Mouse (Mus musculus): ENCODE results near the gene Slc2a13. TPM values are rescaled to one million over a fixed set of nuclear protein-coding genes. Genes with fewer than 3 reads are reported as not detected.
A peak's percentile ranks its signal among the peaks of the same experiment; 100 is the strongest.

Gene Slc2a13
- total RNA-seq, 2 experiments from 2014 or later = 3.6 to 3.9 TPM

DNA sequence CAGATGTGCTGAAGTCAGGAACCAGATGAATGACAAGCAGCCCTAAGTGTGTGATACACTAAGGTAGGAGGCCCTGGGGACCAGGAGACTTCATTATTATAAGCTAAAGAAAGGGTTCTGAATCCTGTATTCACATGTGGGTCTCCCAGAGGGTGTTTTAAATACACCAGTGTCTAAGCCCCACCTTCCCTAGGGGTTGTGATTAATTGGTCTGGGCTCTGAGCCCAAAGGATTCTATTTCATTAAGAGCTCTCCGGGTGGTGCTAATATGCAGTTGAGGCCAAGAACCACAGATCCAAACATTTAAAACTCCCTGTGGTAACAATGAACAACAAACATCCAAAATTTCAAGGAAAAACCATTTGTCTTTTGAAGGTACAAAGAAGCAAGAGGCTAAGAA, 70.4 kb downstream of the Slc2a13 start:
- no peak for DNase-seq (ENCODE audit: low spot score in 2 of 2)

DNA sequence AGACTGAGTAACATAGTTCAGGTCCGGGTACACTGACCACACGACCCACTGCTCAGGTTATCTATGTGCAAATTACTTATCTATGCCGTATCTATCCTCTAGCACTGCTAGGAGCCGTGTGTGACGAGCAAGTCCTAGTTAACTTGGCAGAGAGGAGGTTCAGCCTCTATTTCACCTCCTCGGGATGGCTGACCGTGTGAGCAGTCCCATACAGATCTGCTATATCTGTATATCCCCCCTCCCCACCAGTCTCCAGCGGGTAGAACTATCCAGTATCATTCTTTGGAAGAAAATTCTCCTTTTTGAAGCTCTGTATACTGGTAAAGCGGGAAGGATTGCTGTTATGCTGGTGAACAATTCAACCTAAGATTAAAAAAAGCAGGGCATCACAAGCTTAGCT, 70.8 kb downstream of the Slc2a13 start:
- no peak for DNase-seq (ENCODE audit: low spot score in 2 of 2)

GRCm38 (mm10) chr15:91495014-91495413, 78.0 kb downstream of the Slc2a13 start:
- peak in 1 of 2 experiments; percentile 7 for DNase-seq (ENCODE audit: low spot score in 2 of 2)

- DNase-seq (ENCODE audit: low spot score in 2 of 2) = no peak
Measured at GRCm38 (mm10) chr15:91479924-91480615, 93.0 kb downstream of the Slc2a13 start.

DNA sequence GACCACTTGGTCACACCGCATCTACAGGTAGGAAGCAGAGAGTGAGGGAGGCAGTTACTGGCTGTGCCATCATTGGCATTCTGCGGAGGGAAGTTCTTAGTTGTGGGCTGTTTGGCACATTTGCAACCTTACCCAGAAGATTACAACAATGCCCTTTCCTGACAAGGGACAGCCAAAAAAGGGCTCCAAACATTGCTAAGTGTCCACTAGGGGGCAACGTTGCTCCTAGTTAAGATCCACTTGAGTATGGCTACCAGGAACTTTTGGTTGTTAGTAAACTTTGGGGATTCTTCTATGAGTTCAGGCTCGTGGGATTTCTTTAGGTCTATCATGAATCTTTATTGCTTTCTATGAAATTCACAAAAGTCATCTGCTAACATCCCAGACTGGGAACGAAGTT, 95.3 kb downstream of the Slc2a13 start:
- peak; percentile 28 to 49 for DNase-seq (ENCODE audit: low spot score in 2 of 2)

DNA sequence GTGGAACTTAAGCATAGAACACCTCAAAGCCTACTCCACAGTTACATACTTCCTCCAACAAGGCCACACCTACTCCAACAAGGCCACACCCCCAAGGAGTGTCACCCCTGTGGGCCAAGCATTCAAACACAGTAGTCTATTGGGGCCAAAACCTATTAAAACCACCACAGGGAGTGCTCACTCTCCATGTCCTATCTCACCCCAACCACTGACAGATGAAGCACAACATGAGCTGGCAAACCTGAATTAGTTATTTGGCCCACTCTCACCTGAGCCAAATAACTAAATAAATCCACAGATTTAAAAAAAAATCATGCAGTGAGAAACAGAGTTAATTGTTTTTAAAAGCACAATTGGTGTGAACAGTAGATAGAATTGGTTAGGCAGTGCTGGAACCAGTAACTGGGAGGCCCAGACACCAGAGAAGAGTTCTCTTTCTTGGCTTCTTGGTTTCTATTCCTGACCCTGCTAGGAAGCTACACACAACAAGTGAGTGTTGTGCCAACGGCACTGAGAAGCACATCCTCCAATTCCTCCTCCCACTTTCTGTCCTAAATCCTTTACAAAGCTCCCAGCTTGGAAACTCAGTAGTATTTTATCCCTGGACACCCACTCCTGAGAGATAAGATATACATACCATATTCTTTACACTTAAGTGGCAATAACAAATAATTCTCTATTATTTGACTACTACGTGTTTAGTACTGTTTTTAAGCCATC, 99.2 kb downstream of the Slc2a13 start:
- no peak for DNase-seq (ENCODE audit: low spot score in 2 of 2)

GRCm38 (mm10) chr15:91465331-91465730, 107.7 kb downstream of the Slc2a13 start:
- DNase-seq (ENCODE audit: low spot score in 2 of 2) = no peak

DNA sequence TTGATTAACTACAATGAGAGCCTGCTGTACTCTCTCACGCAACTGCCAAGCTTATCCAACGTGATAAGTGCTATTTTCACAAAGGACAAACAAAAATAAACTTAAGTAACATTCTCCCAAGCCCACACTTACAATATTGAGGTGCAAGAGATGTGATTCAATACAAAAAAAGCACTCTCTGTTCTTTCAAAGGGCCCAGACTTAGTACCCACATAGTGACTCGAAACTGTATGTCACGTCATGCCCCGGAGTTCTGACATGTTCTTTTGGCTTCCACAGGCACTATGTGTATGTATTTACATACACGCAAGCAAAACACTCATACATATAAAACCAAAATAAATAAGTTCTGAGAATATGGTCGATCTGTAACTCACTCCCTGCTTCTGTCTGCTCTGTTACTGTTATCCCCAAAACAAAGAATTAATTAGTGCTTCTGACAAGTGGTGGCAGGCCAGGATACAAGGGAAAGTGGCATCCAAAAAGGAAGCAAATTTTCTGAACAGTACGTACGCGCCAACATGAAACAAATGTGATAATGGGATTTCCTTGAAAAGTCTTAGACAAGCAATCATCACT, 109.1 kb downstream of the Slc2a13 start:
- DNase-seq (ENCODE audit: low spot score in 2 of 2) = no peak

DNA sequence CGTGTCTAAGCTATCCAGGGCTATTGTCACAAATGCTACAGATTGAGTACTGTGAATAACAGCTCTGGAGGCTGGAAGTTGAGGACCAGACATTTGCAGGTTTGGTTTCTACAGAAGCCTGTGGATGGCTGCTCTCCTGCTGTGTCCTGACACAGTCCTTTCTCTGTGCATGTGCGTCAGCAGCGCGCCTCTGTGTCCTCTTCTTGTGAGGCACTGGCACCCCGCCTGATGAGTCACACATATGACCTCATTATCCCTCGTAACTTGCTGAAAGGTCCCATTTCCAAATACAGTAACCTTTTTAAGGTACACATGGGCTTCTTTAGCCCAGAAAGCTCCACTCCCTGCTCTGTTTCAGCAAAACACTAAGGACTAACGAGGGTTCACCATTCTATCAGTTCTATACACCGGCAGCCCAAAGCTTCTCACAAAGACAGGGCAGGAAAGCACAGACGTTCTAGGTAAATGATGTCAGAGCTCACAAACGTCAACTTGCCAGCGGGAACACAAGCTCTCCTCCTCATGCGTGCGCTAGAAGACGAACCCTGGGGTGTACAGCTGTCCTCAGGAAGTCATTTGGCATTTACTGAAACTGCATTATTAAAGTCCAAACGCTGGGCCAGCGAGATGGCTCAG, 109.9 kb downstream of the Slc2a13 start:
- DNase-seq (ENCODE audit: low spot score in 2 of 2) = peak; percentile 32 to 51

GRCm38 (mm10) chr15:91461940-91462339, 111.1 kb downstream of the Slc2a13 start:
- DNase-seq (ENCODE audit: low spot score in 2 of 2) = no peak

GRCm38 (mm10) chr15:91457202-91457601, 115.9 kb downstream of the Slc2a13 start:
- DNase-seq (ENCODE audit: low spot score in 2 of 2) = no peak

DNA sequence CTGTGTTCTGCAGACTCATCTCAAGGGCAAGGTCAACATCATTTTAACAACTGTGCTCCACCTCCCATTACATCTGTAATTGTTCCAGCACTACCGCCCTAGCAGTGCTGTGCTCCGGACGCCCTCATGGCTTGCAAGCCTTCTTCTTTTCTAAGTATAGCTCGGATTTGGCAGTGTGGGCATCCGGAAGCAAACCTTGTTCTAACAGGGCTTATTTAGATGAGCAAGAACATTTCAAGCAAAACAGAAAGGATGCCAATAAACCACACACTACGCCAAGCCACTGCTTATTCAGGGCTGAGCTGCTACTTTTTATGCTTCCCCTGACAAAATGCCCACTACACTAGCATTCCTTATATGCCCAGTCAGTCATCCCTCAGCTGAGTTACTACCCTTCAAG, 127.7 kb downstream of the Slc2a13 start:
- DNase-seq (ENCODE audit: low spot score in 2 of 2) = no peak

- no peak for DNase-seq (ENCODE audit: low spot score in 2 of 2)
Measured at GRCm38 (mm10) chr15:91443449-91443848, 129.6 kb downstream of the Slc2a13 start.

DNA sequence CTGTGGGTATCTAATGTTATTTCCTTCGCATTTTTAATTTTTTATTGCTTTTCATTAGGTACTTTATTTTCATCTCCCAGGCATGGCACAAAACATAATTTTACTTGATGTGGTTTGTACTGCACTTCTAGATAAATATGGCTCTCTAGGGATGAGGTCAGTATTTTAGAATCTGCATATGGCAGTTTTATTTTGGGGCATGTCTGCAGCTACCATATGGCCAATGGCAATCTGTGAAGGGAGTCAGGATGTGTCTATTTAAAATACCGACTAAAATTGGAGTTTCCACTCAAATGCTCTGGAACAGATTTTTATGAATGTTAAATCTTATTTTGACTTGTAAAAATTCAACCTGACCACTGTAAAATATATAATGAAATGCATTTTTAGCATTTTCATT, 133.2 kb downstream of the Slc2a13 start:
- DNase-seq (ENCODE audit: low spot score in 2 of 2) = no peak

DNA sequence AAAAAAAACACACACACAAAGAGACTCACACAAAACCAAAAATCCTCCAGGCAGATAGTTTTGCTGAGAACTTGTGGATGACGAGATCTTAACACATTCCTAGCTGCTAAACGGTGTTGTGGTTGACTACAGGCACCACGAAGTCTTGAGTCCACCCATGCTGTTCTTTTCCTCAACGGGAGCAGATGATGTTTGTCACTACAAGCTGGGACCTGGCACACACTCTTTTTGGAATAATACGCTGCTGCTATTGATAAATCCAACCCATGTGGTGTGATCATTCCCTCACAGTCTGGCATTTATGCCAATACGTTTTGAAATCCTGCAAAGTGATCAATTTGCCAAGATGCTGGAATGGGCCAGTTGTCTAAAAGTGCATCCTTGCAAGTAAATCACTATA, 147.6 kb downstream of the Slc2a13 start:
- no peak for DNase-seq (ENCODE audit: low spot score in 2 of 2)

DNA sequence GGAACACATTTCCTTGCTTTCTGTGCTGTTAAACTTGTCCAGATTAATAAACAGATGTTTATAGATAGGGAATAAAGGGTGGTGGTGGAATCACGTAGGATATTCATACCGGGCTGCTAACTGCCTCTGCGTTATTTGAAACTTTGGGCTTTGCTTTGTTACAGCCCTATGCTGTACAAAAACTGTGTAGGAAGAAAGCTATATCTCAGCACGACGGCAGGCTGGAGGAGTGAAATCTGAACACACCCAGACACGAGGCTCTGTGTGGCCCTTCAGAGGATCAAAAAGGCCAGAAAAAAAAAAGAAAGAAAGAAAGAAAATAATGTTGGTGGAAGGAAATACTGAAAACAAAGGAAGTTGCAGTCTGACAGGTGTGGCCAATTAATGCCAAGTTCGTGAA, 166.1 kb downstream of the Slc2a13 start:
- no peak for DNase-seq (ENCODE audit: low spot score in 2 of 2)

GRCm38 (mm10) chr15:91395165-91395564, 177.9 kb downstream of the Slc2a13 start:
- no peak for DNase-seq (ENCODE audit: low spot score in 2 of 2)

DNA sequence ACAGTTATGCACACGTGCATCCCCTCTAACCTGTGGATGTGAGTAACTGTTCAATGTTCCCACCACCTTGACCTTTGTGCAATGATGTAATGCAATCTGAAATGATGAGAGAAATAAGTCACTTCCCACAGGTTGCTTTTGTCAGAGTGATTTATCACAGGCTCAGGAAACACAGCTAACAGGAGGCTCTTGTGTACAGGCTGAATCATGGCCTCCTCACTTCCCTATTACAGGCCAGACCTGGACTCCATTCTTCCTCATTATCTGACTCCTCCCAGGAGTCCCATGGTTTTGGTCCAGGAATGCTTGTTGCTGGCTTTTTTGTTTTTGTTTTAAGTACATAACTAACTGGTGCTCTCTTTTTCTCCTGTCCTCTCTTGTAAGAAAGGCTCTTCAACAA, 189.4 kb downstream of the Slc2a13 start:
- no peak for DNase-seq (ENCODE audit: low spot score in 2 of 2)

- no peak for DNase-seq (ENCODE audit: low spot score in 2 of 2)
Measured at GRCm38 (mm10) chr15:91382606-91383005, 190.5 kb downstream of the Slc2a13 start.

GRCm38 (mm10) chr15:91381864-91382263, 191.2 kb downstream of the Slc2a13 start:
- DNase-seq (ENCODE audit: low spot score in 2 of 2) = no peak

DNA sequence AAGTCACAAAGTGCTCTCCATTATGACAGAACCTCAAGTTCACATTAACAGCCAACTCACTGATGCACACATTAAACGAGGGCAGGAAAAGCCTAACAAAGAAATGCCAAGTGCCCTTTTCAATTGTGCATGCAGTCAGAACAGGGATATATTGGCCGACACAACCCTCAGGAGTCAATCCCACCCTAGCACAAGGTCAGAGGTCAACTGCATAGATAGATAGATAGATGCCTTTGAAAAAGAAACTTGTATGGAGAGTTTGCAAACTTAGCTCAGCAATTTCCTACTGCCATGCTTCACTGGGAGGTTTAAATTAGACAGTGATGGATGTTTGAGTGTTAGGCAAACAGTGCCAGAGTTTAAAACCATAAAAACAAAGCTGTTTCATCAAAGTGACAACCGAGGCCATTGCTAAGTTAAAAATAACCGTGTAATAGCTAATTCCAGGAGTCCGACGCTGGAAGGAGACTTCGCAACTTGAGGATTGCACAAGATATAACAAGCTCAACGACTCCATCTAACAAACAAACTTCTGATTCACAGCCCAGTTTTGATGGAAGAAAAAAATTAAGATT, 194.2 kb downstream of the Slc2a13 start:
- DNase-seq (ENCODE audit: low spot score in 2 of 2) = no peak

GRCm38 (mm10) chr15:91377568-91377967, 195.5 kb downstream of the Slc2a13 start:
- no peak for DNase-seq (ENCODE audit: low spot score in 2 of 2)

Measured in adrenal gland, adult 18-20 months (tissue).